19 mouse cellular contexts compared by ENCODE assay signal in genomic region chr6:90465028-90465640, GRCm38 (mm10). TPM values are rescaled to one million over a fixed set of nuclear protein-coding genes. Genes with fewer than 3 reads are reported as not detected.
DNase-seq lines count a peak whose midpoint lies in the region; ATAC-seq and TF ChIP-seq lines count a peak whose summit lies in the region.
"Had no signal": no experiment of that assay in that cellular context is flagged by ENCODE, and none has a peak within 500 bp of the region (broad histone marks: within the 10 kb centered on the region; RNA-seq: fewer than 3 reads in every experiment).

No protein-coding gene starts in this region.

- DNase-seq in cerebellum, adult 9-11 months, result peak; percentile 14
- DNase-seq in cerebellum, adult 9-10 months, result no peak
- DNase-seq in neural tube, embryonic 10.5 days (ENCODE audit: extremely low spot score, low spot score), result no peak
- DNase-seq in urinary bladder, postnatal 25 days (ENCODE audit: low spot score), result no peak
- no peak for DNase-seq in stomach, postnatal 0 days (ENCODE audit: low spot score)
- DNase-seq: cerebellum, postnatal 14 days; lung, postnatal 10 days; spleen, adult 18-20 months; thymus, postnatal 14 days had no signal

- no peaks in the 10 kb centered on the region for H3K9me3 ChIP-seq in hindbrain, embryonic 16.5 days (ENCODE audit: control insufficient read depth, low read length)
- no peaks in the 10 kb centered on the region for H3K9me3 ChIP-seq in hindbrain, embryonic 12.5 days (replicated peaks)
- H3K9me3 ChIP-seq in neural tube, embryonic 13.5 days, result no peaks in the 10 kb centered on the region
- no peaks in the 10 kb centered on the region for H3K9me3 ChIP-seq in stomach, postnatal 0 days (ENCODE audit: control insufficient read depth, low read length)
- H3K9me3 ChIP-seq: limb, embryonic 12.5 days; midbrain, embryonic 15.5 days; stomach, embryonic 15.5 days had no signal

- H3K9ac ChIP-seq in hindbrain, embryonic 16.5 days (ENCODE audit: low read depth, low read length), result no peak overlapping the region
- no peak overlapping the region for H3K9ac ChIP-seq in hindbrain, embryonic 12.5 days
- no peak overlapping the region for H3K9ac ChIP-seq in neural tube, embryonic 13.5 days
- no peak overlapping the region for H3K9ac ChIP-seq in stomach, postnatal 0 days (ENCODE audit: low read length)
- H3K9ac ChIP-seq: limb, embryonic 12.5 days; midbrain, embryonic 15.5 days; stomach, embryonic 15.5 days had no signal

- no peak for ATAC-seq in hindbrain, embryonic 16.5 days
- ATAC-seq in hindbrain, embryonic 12.5 days (ENCODE audit: low FRiP score), result no peak
- ATAC-seq in neural tube, embryonic 13.5 days (ENCODE audit: low read depth), result no peak
- no peak for ATAC-seq in stomach, postnatal 0 days (ENCODE audit: low FRiP score, low TSS enrichment)
- ATAC-seq: CD4-positive, CD25-positive, alpha-beta regulatory T cell, adult 4 months; forebrain, embryonic 16.5 days; midbrain, embryonic 15.5 days had no signal

- H3K4me3 ChIP-seq in hindbrain, embryonic 16.5 days (ENCODE audit: low read length), result no peak overlapping the region
- H3K4me3 ChIP-seq in hindbrain, embryonic 12.5 days, result no peak overlapping the region
- H3K4me3 ChIP-seq in neural tube, embryonic 13.5 days, result no peak overlapping the region
- no peak overlapping the region for H3K4me3 ChIP-seq in stomach, postnatal 0 days (ENCODE audit: low read depth, low read length)
- H3K4me3 ChIP-seq: limb, embryonic 12.5 days; midbrain, embryonic 15.5 days; stomach, embryonic 15.5 days had no signal

- TF ChIP-seq EP300 in stomach, postnatal 0 days (optimal IDR thresholded peaks at IDR 0.05), result no peak

- H3K27ac ChIP-seq in hindbrain, embryonic 16.5 days (ENCODE audit: low read depth, low read length), result no peak overlapping the region
- no peak overlapping the region for H3K27ac ChIP-seq in hindbrain, embryonic 12.5 days
- no peak overlapping the region for H3K27ac ChIP-seq in neural tube, embryonic 13.5 days (replicated peaks)
- no peak overlapping the region; the same call in 1 of the 2 replicates for H3K27ac ChIP-seq in stomach, postnatal 0 days (replicated peaks)
- H3K27ac ChIP-seq: kidney, postnatal 0 days; limb, embryonic 12.5 days; midbrain, embryonic 15.5 days; stomach, embryonic 15.5 days had no signal

- TF ChIP-seq CTCF in stomach, postnatal 0 days (IDR thresholded peaks at IDR 0.05; ENCODE audit: low read depth), result no peak

- H3K4me1 ChIP-seq in hindbrain, embryonic 16.5 days (ENCODE audit: control insufficient read depth, insufficient read depth, low read depth, low read length), result peaks cover 18% of the 10 kb centered on the region
- H3K4me1 ChIP-seq in hindbrain, embryonic 12.5 days, result peaks cover 15% of the 10 kb centered on the region
- H3K4me1 ChIP-seq in neural tube, embryonic 13.5 days (replicated peaks), result peaks cover 33% of the 10 kb centered on the region
- H3K4me1 ChIP-seq in stomach, postnatal 0 days (replicated peaks; ENCODE audit: control insufficient read depth, insufficient read depth), result no peaks in the 10 kb centered on the region

- peak overlapping the region; percentile 7; the same call in 1 of the 2 replicates for H3K4me2 ChIP-seq in hindbrain, embryonic 16.5 days (ENCODE audit: low read length)
- H3K4me2 ChIP-seq in hindbrain, embryonic 12.5 days (replicated peaks), result no peak overlapping the region
- peak overlapping the region; percentile 100; the same call in 1 of the 2 replicates for H3K4me2 ChIP-seq in neural tube, embryonic 13.5 days
- no peak overlapping the region for H3K4me2 ChIP-seq in stomach, postnatal 0 days (replicated peaks; ENCODE audit: low read depth)
- H3K4me2 ChIP-seq: limb, embryonic 12.5 days; stomach, embryonic 15.5 days had no signal

- 0 out of 2 replicates have a peak, but pooled peaks cover 7% of the 10 kb centered on the region for H3K27me3 ChIP-seq in hindbrain, embryonic 16.5 days (replicated peaks; ENCODE audit: control insufficient read depth, insufficient read depth, low read length)
- peaks cover 35% of the 10 kb centered on the region for H3K27me3 ChIP-seq in hindbrain, embryonic 12.5 days
- H3K27me3 ChIP-seq in neural tube, embryonic 13.5 days, result peaks cover 46% of the 10 kb centered on the region
- peaks cover 3% of the 10 kb centered on the region; the same call in 1 of the 2 replicates for H3K27me3 ChIP-seq in stomach, postnatal 0 days (ENCODE audit: control insufficient read depth, insufficient read depth, low read length)

- 94% methylated on average over 11 of the region's 11 CpGs for WGBS in hindbrain, embryonic 16.5 days
- WGBS in hindbrain, embryonic 12.5 days, result 92% methylated on average over 11 of the region's 11 CpGs
- 95% methylated on average over 11 of the region's 11 CpGs for WGBS in neural tube, embryonic 13.5 days
- 87% methylated on average over 11 of the region's 11 CpGs for WGBS in stomach, postnatal 0 days

- no peaks in the 10 kb centered on the region for H3K36me3 ChIP-seq in hindbrain, embryonic 16.5 days (ENCODE audit: control insufficient read depth, insufficient read depth, low read length)
- H3K36me3 ChIP-seq in hindbrain, embryonic 12.5 days, result no peaks in the 10 kb centered on the region
- H3K36me3 ChIP-seq in neural tube, embryonic 13.5 days, result peaks cover 10% of the 10 kb centered on the region
- peaks cover 11% of the 10 kb centered on the region; the same call in 1 of the 2 replicates for H3K36me3 ChIP-seq in stomach, postnatal 0 days (ENCODE audit: control insufficient read depth, insufficient read depth, low read length)
- H3K36me3 ChIP-seq: G1E; limb, embryonic 12.5 days; midbrain, embryonic 15.5 days; stomach, embryonic 15.5 days had no signal

RNA-seq across cellular contexts. Expression of gene Klf15, which starts 2.8 kb away (rescaled TPM):
- polyA plus RNA-seq in hindbrain, embryonic 16.5 days (2015; fragmentation: Nextera tagmentation; extraction: Ambion mirVana), result 20.9 and 25.1 TPM in 2 replicates
- 6.3 and 6.9 TPM in 2 replicates for polyA plus RNA-seq in hindbrain, embryonic 12.5 days (2016; fragmentation: Nextera tagmentation; extraction: Ambion mirVana)
- 12.3 and 13.9 TPM in 2 replicates for polyA plus RNA-seq in neural tube, embryonic 13.5 days (2015; fragmentation: Nextera tagmentation; extraction: Ambion mirVana)
- 4.1 and 4.2 TPM in 2 replicates for polyA plus RNA-seq in stomach, postnatal 0 days (2015; fragmentation: Nextera tagmentation; extraction: Ambion mirVana)
- polyA plus RNA-seq: CD4-positive, CD25-positive, alpha-beta regulatory T cell, adult 4 months; G1E had no signal

RNA-seq across cellular contexts. Expression of gene Aldh1l1, which starts 21.1 kb away (rescaled TPM):
- 89.0 and 101 TPM in 2 replicates for polyA plus RNA-seq in hindbrain, embryonic 16.5 days (2015; fragmentation: Nextera tagmentation; extraction: Ambion mirVana)
- 13.0 and 19.4 TPM in 2 replicates for polyA plus RNA-seq in hindbrain, embryonic 12.5 days (2016; fragmentation: Nextera tagmentation; extraction: Ambion mirVana)
- polyA plus RNA-seq in neural tube, embryonic 13.5 days (2015; fragmentation: Nextera tagmentation; extraction: Ambion mirVana), result 38.3 and 38.6 TPM in 2 replicates
- 6.6 and 7.6 TPM in 2 replicates for polyA plus RNA-seq in stomach, postnatal 0 days (2015; fragmentation: Nextera tagmentation; extraction: Ambion mirVana)
- polyA plus RNA-seq: G1E had no signal

RNA-seq across cellular contexts. Expression of gene Cfap100, which starts 36.5 kb away (rescaled TPM):
- polyA plus RNA-seq in hindbrain, embryonic 16.5 days (2015; fragmentation: Nextera tagmentation; extraction: Ambion mirVana), result 7.5 and 10.3 TPM in 2 replicates
- polyA plus RNA-seq in hindbrain, embryonic 12.5 days (2016; fragmentation: Nextera tagmentation; extraction: Ambion mirVana), result 2.8 and 3.8 TPM in 2 replicates
- 4.1 and 6.6 TPM in 2 replicates for polyA plus RNA-seq in neural tube, embryonic 13.5 days (2015; fragmentation: Nextera tagmentation; extraction: Ambion mirVana)
- 0.30 and 0.34 TPM in 2 replicates for polyA plus RNA-seq in stomach, postnatal 0 days (2015; fragmentation: Nextera tagmentation; extraction: Ambion mirVana)
- polyA plus RNA-seq: CD4-positive, CD25-positive, alpha-beta regulatory T cell, adult 4 months; G1E had no signal

Comparison
In these comparisons a context has a peak if more than half of its experiments do, and no peak if none do; other contexts are left out.
1. H3K4me2 ChIP-seq: peak in hindbrain, embryonic 16.5 days (single experiment) and neural tube, embryonic 13.5 days (single experiment); none in hindbrain, embryonic 12.5 days (single experiment) and stomach, postnatal 0 days (single experiment).